Mouse (Mus musculus) bone marrow macrophage, adult 2 months (primary cell): ENCODE measurements around the gene Mst1.

ENCODE experiments used
- CTCF ChIP-seq: IDR thresholded peaks from 2 replicates; pipeline ENCODE4 v1.5.1; 2012; ENCODE audit warnings: low read depth, mild to moderate bottlenecking, low read length, moderate library complexity
- POLR2A ChIP-seq: IDR thresholded peaks from 2 replicates; pipeline ENCODE4 v1.6.1; 2012; ENCODE audit warnings: mild to moderate bottlenecking, low read depth, low read length, borderline replicate concordance

- TF ChIP-seq CTCF: no peak
- no peak for TF ChIP-seq POLR2A
Observed at GRCm38 (mm10) chr9:108056361-108057261, 23.6 kb upstream of the Mst1 start.
